Mouse (Mus musculus): ENCODE measurements around the gene Tmub2. TPM values are rescaled to one million over a fixed set of nuclear protein-coding genes. Genes with fewer than 3 reads are reported as not detected.

Tmub2 gene
- polyA plus RNA-seq (2015; fragmentation: Nextera tagmentation; extraction: Ambion mirVana), result 81.3 and 82.8 TPM in 2 replicates

- Histone ChIP-seq H3K4me3 (peak within 1 kb of the TSS; percentile 78), H3K36me3 (peaks cover 25% of the 10 kb centered on the region), H3K27ac (peak within 1 kb of the TSS; percentile 88), H3K9ac (peak within 1 kb of the TSS; percentile 96), H3K4me2 (peak within 1 kb of the TSS; percentile 81), H3K9me3 (no peaks in the 10 kb centered on the region), H3K27me3 (no peaks in the 10 kb centered on the region), H3K4me1 (replicated peaks) (peaks cover 33% of the 10 kb centered on the region)
- WGBS, result under 1% methylated on average over 32 of the region's 32 CpGs
- peak; percentile 93 for ATAC-seq (ENCODE audit: low FRiP score)
Observed at GRCm38 (mm10) chr11:102284501-102285094, at the start of gene Tmub2. TSS of gene Tmub2 (plus strand) at chr11:102284931.

- no peaks in the 10 kb centered on the region for H3K36me3 ChIP-seq
- no peak overlapping the region for H3K9ac ChIP-seq
- no peaks in the 10 kb centered on the region for H3K4me1 ChIP-seq (replicated peaks)
- H3K27ac ChIP-seq, result no peak overlapping the region
- no peak for ATAC-seq (ENCODE audit: low FRiP score)
- H3K9me3 ChIP-seq, result no peaks in the 10 kb centered on the region
- 86% methylated on average over 2 of the region's 2 CpGs for WGBS
- no peaks in the 10 kb centered on the region for H3K27me3 ChIP-seq
- H3K4me2 ChIP-seq, result no peak overlapping the region
- no peak overlapping the region for H3K4me3 ChIP-seq
Observed at GRCm38 (mm10) chr11:102236022-102236421, 48.7 kb upstream of the Tmub2 start.

GRCm38 (mm10) chr11:102240636-102241035 is 44.1 kb upstream of the Tmub2 start:
- H3K4me1 ChIP-seq (replicated peaks), result peaks cover 15% of the 10 kb centered on the region
- no peak overlapping the region for H3K27ac ChIP-seq
- no peak overlapping the region for H3K4me3 ChIP-seq
- H3K9me3 ChIP-seq, result no peaks in the 10 kb centered on the region
- H3K9ac ChIP-seq, result no peak overlapping the region
- no peak for ATAC-seq (ENCODE audit: low FRiP score)
- H3K36me3 ChIP-seq, result no peaks in the 10 kb centered on the region
- H3K4me2 ChIP-seq, result no peak overlapping the region
- 88% methylated on average over 6 of the region's 6 CpGs for WGBS
- no peaks in the 10 kb centered on the region for H3K27me3 ChIP-seq

- no peak overlapping the region for H3K4me3 ChIP-seq
- peaks cover 19% of the 10 kb centered on the region for H3K4me1 ChIP-seq (replicated peaks)
- no peak overlapping the region for H3K4me2 ChIP-seq
- ATAC-seq (ENCODE audit: low FRiP score), result no peak
- H3K36me3 ChIP-seq, result no peaks in the 10 kb centered on the region
- H3K9me3 ChIP-seq, result no peaks in the 10 kb centered on the region
- H3K27me3 ChIP-seq, result no peaks in the 10 kb centered on the region
- WGBS, result 92% methylated on average over 5 of the region's 5 CpGs
- no peak overlapping the region for H3K9ac ChIP-seq
- H3K27ac ChIP-seq, result no peak overlapping the region
Observed at GRCm38 (mm10) chr11:102241246-102241645, 43.5 kb upstream of the Tmub2 start.

- 51% methylated on average over 5 of the region's 5 CpGs for WGBS
- ATAC-seq (ENCODE audit: low FRiP score), result no peak
Observed at GRCm38 (mm10) chr11:102241874-102242273, 42.9 kb upstream of the Tmub2 start.

GRCm38 (mm10) chr11:102244926-102245449 is 39.7 kb upstream of the Tmub2 start:
- peak overlapping the region; percentile 62 for H3K4me2 ChIP-seq
- WGBS, result under 1% methylated on average over 32 of the region's 32 CpGs
- no peaks in the 10 kb centered on the region for H3K27me3 ChIP-seq

More at GRCm38 (mm10) chr11:102241874-102242273, 42.9 kb upstream of the Tmub2 start:
- H3K27ac ChIP-seq, result no peak overlapping the region
- H3K9me3 ChIP-seq, result no peaks in the 10 kb centered on the region
- H3K36me3 ChIP-seq, result no peaks in the 10 kb centered on the region
- H3K4me1 ChIP-seq (replicated peaks), result peaks cover 19% of the 10 kb centered on the region
- H3K27me3 ChIP-seq, result no peaks in the 10 kb centered on the region
- no peak overlapping the region for H3K4me2 ChIP-seq
- H3K4me3 ChIP-seq, result no peak overlapping the region
- no peak overlapping the region for H3K9ac ChIP-seq

GRCm38 (mm10) chr11:102245581-102246272 is 39.0 kb upstream of the Tmub2 start:
- peak overlapping the region; percentile 36 for H3K4me3 ChIP-seq
- no peaks in the 10 kb centered on the region for H3K27me3 ChIP-seq
- H3K9me3 ChIP-seq, result no peaks in the 10 kb centered on the region
- WGBS, result 46% methylated on average over 14 of the region's 14 CpGs
- H3K36me3 ChIP-seq, result no peaks in the 10 kb centered on the region
- no peak; the same call in 1 of the 2 replicates for ATAC-seq (ENCODE audit: low FRiP score)
- peak overlapping the region; percentile 65; the same call in 1 of the 2 replicates for H3K9ac ChIP-seq
- H3K4me1 ChIP-seq (replicated peaks), result peaks cover 30% of the 10 kb centered on the region
- H3K4me2 ChIP-seq, result peak overlapping the region; percentile 62
- H3K27ac ChIP-seq, result peak overlapping the region; percentile 75

More at GRCm38 (mm10) chr11:102244926-102245449, 39.7 kb upstream of the Tmub2 start:
- Histone ChIP-seq H3K4me3 (peak overlapping the region; percentile 36), H3K36me3 (no peaks in the 10 kb centered on the region), H3K27ac (peak overlapping the region; percentile 75), H3K9me3 (no peaks in the 10 kb centered on the region), H3K4me1 (replicated peaks) (peaks cover 30% of the 10 kb centered on the region), H3K9ac (peak overlapping the region; percentile 65)
- peak; percentile 81 for ATAC-seq (ENCODE audit: low FRiP score)

- Histone ChIP-seq H3K36me3 (no peaks in the 10 kb centered on the region), H3K4me3 (no peak overlapping the region), H3K9me3 (no peaks in the 10 kb centered on the region), H3K9ac (no peak overlapping the region; the same call in 1 of the 2 replicates), H3K4me2 (peak overlapping the region; percentile 62; the same call in 1 of the 2 replicates), H3K27ac (no peak overlapping the region), H3K4me1 (replicated peaks) (peaks cover 30% of the 10 kb centered on the region), H3K27me3 (no peaks in the 10 kb centered on the region)
- 82% methylated on average over 6 of the region's 6 CpGs for WGBS
- no peak for ATAC-seq (ENCODE audit: low FRiP score)
Observed at GRCm38 (mm10) chr11:102246273-102246635, 38.5 kb upstream of the Tmub2 start.

GRCm38 (mm10) chr11:102246871-102247270 is 37.9 kb upstream of the Tmub2 start:
- WGBS, result 87% methylated on average over 4 of the region's 4 CpGs
- H3K4me1 ChIP-seq (replicated peaks), result peaks cover 30% of the 10 kb centered on the region

GRCm38 (mm10) chr11:102248630-102249230 is 36.0 kb upstream of the Tmub2 start, which contains the start of gene BC030867:
TSS of gene BC030867 (plus strand) at chr11:102248882.
- H3K9ac ChIP-seq, result peak within 1 kb of the TSS; percentile 60
- H3K27me3 ChIP-seq, result no peaks in the 10 kb centered on the region
- no peak within 1 kb of the TSS; the same call in 1 of the 2 replicates for H3K27ac ChIP-seq
- H3K4me2 ChIP-seq, result peak within 1 kb of the TSS; percentile 83
- H3K4me1 ChIP-seq (replicated peaks), result peaks cover 30% of the 10 kb centered on the region
- H3K9me3 ChIP-seq, result no peaks in the 10 kb centered on the region
- H3K4me3 ChIP-seq, result peak within 1 kb of the TSS; percentile 47
- peak; percentile 29; the same call in 1 of the 2 replicates for ATAC-seq (ENCODE audit: low FRiP score)
- WGBS, result under 1% methylated on average over 41 of the region's 41 CpGs
- no peaks in the 10 kb centered on the region for H3K36me3 ChIP-seq

More at GRCm38 (mm10) chr11:102246871-102247270, 37.9 kb upstream of the Tmub2 start:
- Histone ChIP-seq H3K4me3 (no peak overlapping the region), H3K9ac (no peak overlapping the region), H3K9me3 (no peaks in the 10 kb centered on the region), H3K36me3 (no peaks in the 10 kb centered on the region), H3K27ac (no peak overlapping the region), H3K27me3 (no peaks in the 10 kb centered on the region), H3K4me2 (no peak overlapping the region)
- ATAC-seq (ENCODE audit: low FRiP score), result no peak

GRCm38 (mm10) chr11:102249351-102250090 is 35.2 kb upstream of the Tmub2 start:
- Histone ChIP-seq H3K4me2 (peak overlapping the region; percentile 83), H3K9me3 (no peaks in the 10 kb centered on the region), H3K27me3 (no peaks in the 10 kb centered on the region), H3K9ac (peak overlapping the region; percentile 60), H3K4me1 (replicated peaks) (peaks cover 26% of the 10 kb centered on the region), H3K36me3 (no peaks in the 10 kb centered on the region), H3K27ac (no peak overlapping the region), H3K4me3 (peak overlapping the region; percentile 47)
- WGBS, result 10% methylated on average over 9 of the region's 9 CpGs
- ATAC-seq (ENCODE audit: low FRiP score), result no peak
